Mouse (Mus musculus) myocyte (in vitro differentiated cells): ENCODE data around the gene Vwa8.

Experiments
- CEBPB ChIP-seq: IDR thresholded peaks from 2 replicates; pipeline ENCODE4 v1.6.1; 2011; ENCODE audit warnings: mild to moderate bottlenecking, moderate library complexity; ENCODE audit not compliant: poor library complexity, insufficient read depth, severe bottlenecking
- MAX ChIP-seq: IDR thresholded peaks from one replicate; pipeline ENCODE4 v1.6.1; 2011; ENCODE audit warnings: low read depth, mild to moderate bottlenecking, control low read depth
- MYOD1 ChIP-seq, 3 experiments: IDR thresholded peaks; one replicate each; pipeline ENCODE4 v1.6.1; 2011; ENCODE audit warnings: control low read depth in 2 of 3, low read depth in 2 of 3, mild to moderate bottlenecking in 2 of 3, moderate library complexity in 1 of 3; ENCODE audit not compliant: insufficient read length in 2 of 3, control insufficient read depth in 1 of 3
- MYOG ChIP-seq, 3 experiments: IDR thresholded peaks; one replicate each; pipeline ENCODE4 v1.6.1; 2011; ENCODE audit warnings: control low read depth in 2 of 3, low read depth in 2 of 3, mild to moderate bottlenecking in 2 of 3; ENCODE audit not compliant: insufficient read length in 2 of 3, control insufficient read depth in 1 of 3, insufficient read depth in 1 of 3
- POLR2A ChIP-seq: IDR thresholded peaks from one replicate; pipeline ENCODE4 v1.6.1; 2011; ENCODE audit warnings: low read depth, mild to moderate bottlenecking, control low read depth, moderate library complexity; ENCODE audit not compliant: insufficient read length
- POLR2AphosphoS2 ChIP-seq: IDR thresholded peaks from one replicate; pipeline ENCODE4 v1.6.1; 2011; ENCODE audit warnings: low read depth, control low read depth; ENCODE audit not compliant: insufficient read length
- TCF12 ChIP-seq: IDR thresholded peaks from one replicate; pipeline ENCODE4 v1.6.1; 2011; ENCODE audit warnings: mild to moderate bottlenecking, control low read depth; ENCODE audit not compliant: poor library complexity, insufficient read depth, severe bottlenecking
- TCF3 ChIP-seq: IDR thresholded peaks from one replicate; pipeline ENCODE4 v1.6.1; 2011; ENCODE audit warnings: low read depth, control low read depth; ENCODE audit not compliant: insufficient read length

DNA sequence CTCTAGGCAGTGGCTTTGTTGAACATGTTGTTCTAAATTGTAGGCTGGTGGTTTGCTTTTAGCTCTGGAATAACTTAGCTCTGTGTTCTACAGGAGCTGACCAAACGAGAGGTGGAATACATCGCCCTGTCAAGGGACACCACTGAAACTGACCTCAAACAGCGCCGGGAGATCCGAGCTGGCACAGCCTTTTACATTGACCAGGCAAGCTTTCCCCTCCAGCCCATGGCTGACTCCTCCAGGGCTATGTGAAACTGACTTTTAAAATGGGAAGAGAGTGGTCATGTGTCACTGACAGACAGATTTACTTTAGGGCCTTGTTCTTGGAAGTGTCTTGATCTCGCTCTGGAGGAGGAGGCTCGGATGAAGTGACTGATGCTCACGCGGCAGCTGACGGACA lies 63.2 kb downstream of the Vwa8 start:
- TF ChIP-seq POLR2A (no peak), TCF12 (no peak), POLR2AphosphoS2 (no peak), TCF3 (no peak), MAX (no peak), MYOG (IDR thresholded peaks at IDR 0.05; ENCODE audit: control insufficient read depth in 1 of 3, insufficient read depth in 1 of 3, insufficient read length in 2 of 3, low read depth in 2 of 3) (no peak), CEBPB (no peak), MYOD1 (IDR thresholded peaks at IDR 0.05; ENCODE audit: control insufficient read depth in 1 of 3, insufficient read length in 2 of 3, low read depth in 2 of 3) (no peak)
